Mouse (Mus musculus) embryonic fibroblast, embryonic 13.5 days (primary cell): ENCODE measurements at regions not wholly inside any gene's neighbourhood (a gene's known extent, or its start where the extent isn't known, plus 50 kb on each side); places are given as distances from the start of the nearest gene placed in this dataset.

Source experiments
- H3K27ac ChIP-seq: 2 replicates; pipeline ENCODE4 v1.5.1; 2012; ENCODE audit warnings: low read length, control low read depth, inconsistent platforms; ENCODE audit not compliant: insufficient read depth
- H3K4me1 ChIP-seq: 2 replicates; pipeline ENCODE4 v1.6.1; 2011; ENCODE audit warnings: low read length; ENCODE audit not compliant: control insufficient read depth, insufficient read depth
- H3K4me3 ChIP-seq: 2 replicates; pipeline ENCODE4 v1.5.1; 2011; ENCODE audit warnings: mild to moderate bottlenecking, control low read depth, low read length; ENCODE audit not compliant: insufficient read depth
- CTCF ChIP-seq: IDR thresholded peaks from 2 replicates; pipeline ENCODE4 v1.5.1; 2011; ENCODE audit warnings: mild to moderate bottlenecking, control low read depth, low read length, moderate library complexity, borderline replicate concordance; ENCODE audit not compliant: insufficient read depth
- POLR2A ChIP-seq: IDR thresholded peaks from 2 replicates; pipeline ENCODE4 v1.6.1; 2011; ENCODE audit warnings: low read depth, mild to moderate bottlenecking, control low read depth, low read length, moderate library complexity

- no peak overlapping the region for H3K4me3 ChIP-seq
- no peaks in the 10 kb centered on the region for H3K4me1 ChIP-seq
- TF ChIP-seq POLR2A, result no peak
- no peak for TF ChIP-seq CTCF
- no peak overlapping the region for H3K27ac ChIP-seq
Observed at GRCm38 (mm10) chr5:46431644-46432367, 574.4 kb upstream of the Lcorl start.

GRCm38 (mm10) chr5:46422738-46423137 is 565.3 kb upstream of the Lcorl start:
- no peak overlapping the region for H3K27ac ChIP-seq
- TF ChIP-seq CTCF (no peak), POLR2A (no peak)
- H3K4me3 ChIP-seq, result no peak overlapping the region
- no peaks in the 10 kb centered on the region for H3K4me1 ChIP-seq

GRCm38 (mm10) chr5:46406969-46407368 is 549.6 kb upstream of the Lcorl start:
- H3K4me3 ChIP-seq, result no peak overlapping the region
- no peaks in the 10 kb centered on the region for H3K4me1 ChIP-seq
- H3K27ac ChIP-seq, result no peak overlapping the region
- TF ChIP-seq POLR2A, result no peak
- TF ChIP-seq CTCF, result no peak

- Histone ChIP-seq H3K4me1 (no peaks in the 10 kb centered on the region), H3K27ac (no peak overlapping the region), H3K4me3 (no peak overlapping the region)
- TF ChIP-seq POLR2A (no peak), CTCF (no peak)
Observed at GRCm38 (mm10) chr5:46406404-46406803, 549.0 kb upstream of the Lcorl start.

- Histone ChIP-seq H3K4me1 (no peaks in the 10 kb centered on the region), H3K4me3 (no peak overlapping the region), H3K27ac (no peak overlapping the region)
- TF ChIP-seq CTCF (no peak), POLR2A (no peak)
Observed at GRCm38 (mm10) chr5:46386591-46386990, 529.2 kb upstream of the Lcorl start.

DNA sequence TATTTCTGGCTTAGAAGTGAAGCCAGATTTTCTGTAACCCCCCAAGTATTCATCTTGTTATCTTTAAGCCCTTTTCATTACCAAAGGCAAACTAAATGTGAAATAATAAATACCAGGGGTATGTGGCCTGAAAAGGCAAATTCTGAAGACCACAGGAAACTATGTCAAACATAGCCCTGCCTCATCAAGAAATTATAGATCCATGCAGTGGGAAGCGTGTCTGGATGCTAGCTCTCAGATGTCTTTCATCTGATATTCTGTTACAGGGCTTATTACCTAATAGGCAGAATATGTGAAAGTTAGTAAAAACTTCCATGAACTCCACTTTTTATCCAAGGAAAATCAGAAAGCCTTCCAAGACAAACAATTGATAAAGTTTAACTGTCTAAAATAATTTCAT is 509.9 kb upstream of the Lcorl start:
- TF ChIP-seq POLR2A (no peak), CTCF (no peak)
- Histone ChIP-seq H3K27ac (0 out of 2 replicates have a peak overlapping the region, but pooled peaks have one; percentile 18), H3K4me3 (no peak overlapping the region), H3K4me1 (no peaks in the 10 kb centered on the region; the same call in 1 of the 2 replicates)

DNA sequence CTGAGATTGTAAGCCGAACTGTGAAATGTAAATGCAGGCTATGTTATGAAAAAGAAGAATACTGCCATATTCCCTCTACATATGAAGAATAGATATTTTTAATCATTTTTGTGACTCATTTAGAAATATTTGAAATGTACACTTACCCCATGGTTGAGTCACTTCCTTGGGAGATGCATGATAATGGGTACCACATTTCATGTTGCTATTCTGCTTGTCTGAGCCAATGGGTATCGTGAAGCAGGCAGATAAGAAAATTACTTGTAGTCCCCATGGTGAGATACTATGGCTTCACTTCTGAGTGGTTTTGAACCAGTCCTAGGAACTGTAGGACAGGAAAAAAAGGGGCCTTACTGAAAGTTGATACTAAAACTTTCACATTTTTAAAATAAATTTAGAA is 506.2 kb upstream of the Lcorl start:
- H3K4me1 ChIP-seq, result no peaks in the 10 kb centered on the region; the same call in 1 of the 2 replicates
- H3K27ac ChIP-seq, result peak overlapping the region; percentile 78
- TF ChIP-seq CTCF, result no peak
- TF ChIP-seq POLR2A, result no peak
- H3K4me3 ChIP-seq, result no peak overlapping the region

- Histone ChIP-seq H3K27ac (no peak overlapping the region), H3K4me3 (no peak overlapping the region), H3K4me1 (no peaks in the 10 kb centered on the region; the same call in 1 of the 2 replicates)
- TF ChIP-seq CTCF (no peak), POLR2A (no peak)
Observed at GRCm38 (mm10) chr5:46361637-46362036, 504.2 kb upstream of the Lcorl start.

GRCm38 (mm10) chr5:46348448-46348847 is 491.0 kb upstream of the Lcorl start:
- Histone ChIP-seq H3K4me3 (no peak overlapping the region), H3K27ac (no peak overlapping the region), H3K4me1 (no peaks in the 10 kb centered on the region)
- TF ChIP-seq CTCF, result no peak
- TF ChIP-seq POLR2A, result no peak

DNA sequence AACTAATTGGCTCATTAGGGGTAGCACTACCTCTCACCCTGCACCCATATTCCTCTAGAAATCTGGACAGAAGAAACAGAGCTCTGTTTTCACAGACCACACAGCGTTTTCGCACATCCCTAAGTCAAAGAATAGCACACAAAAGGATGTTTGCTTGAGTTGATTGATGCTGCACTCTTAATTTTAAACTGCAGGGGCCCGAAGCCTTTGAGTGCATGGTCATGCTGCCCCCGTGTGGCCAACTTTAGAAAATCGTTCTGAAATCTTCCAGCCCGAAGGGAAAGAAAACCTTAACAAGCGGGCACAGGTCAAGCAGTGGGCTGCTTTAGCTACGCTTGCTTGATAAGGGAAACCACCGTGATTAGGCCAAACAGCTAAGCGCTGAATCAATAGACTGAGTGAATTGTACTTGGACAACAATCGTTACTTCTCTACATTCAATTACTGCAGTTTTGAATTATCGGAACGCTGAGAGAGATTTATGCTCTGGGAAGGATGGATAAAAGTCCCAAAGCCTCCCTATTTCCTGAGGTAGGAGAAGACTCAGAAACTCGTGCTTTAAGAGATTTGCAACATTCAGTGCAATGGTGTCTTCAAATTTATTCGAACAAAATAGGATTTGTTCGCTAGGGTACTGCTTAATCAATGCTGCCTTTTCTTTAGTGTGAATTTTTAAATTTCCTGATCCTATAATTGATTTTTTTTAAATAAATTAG is 490.1 kb upstream of the Lcorl start:
- no peak overlapping the region for H3K4me3 ChIP-seq
- TF ChIP-seq POLR2A (no peak), CTCF (0 out of 2 replicates have a peak, but pooled peaks have one; percentile 19)
- no peaks in the 10 kb centered on the region for H3K4me1 ChIP-seq
- H3K27ac ChIP-seq, result no peak overlapping the region
